Mouse (Mus musculus) testis, adult 2 months (tissue): Measurements from ENCODE around the gene Rnf111.

Experiments
- CTCF ChIP-seq: fragments of 200-500 bp; IDR thresholded peaks from 2 replicates; pipeline ENCODE4 v1.5.1; 2012; ENCODE audit warnings: low read depth, mild to moderate bottlenecking, inconsistent platforms, low read length, moderate library complexity; ENCODE audit not compliant: control insufficient read depth, insufficient read depth, insufficient replicate concordance
- POLR2A ChIP-seq: fragments of 200-500 bp; IDR thresholded peaks from 2 replicates; pipeline ENCODE4 v1.6.1; 2012; ENCODE audit warnings: low read depth, mild to moderate bottlenecking, inconsistent platforms, low read length, moderate library complexity; ENCODE audit not compliant: control insufficient read depth

DNA sequence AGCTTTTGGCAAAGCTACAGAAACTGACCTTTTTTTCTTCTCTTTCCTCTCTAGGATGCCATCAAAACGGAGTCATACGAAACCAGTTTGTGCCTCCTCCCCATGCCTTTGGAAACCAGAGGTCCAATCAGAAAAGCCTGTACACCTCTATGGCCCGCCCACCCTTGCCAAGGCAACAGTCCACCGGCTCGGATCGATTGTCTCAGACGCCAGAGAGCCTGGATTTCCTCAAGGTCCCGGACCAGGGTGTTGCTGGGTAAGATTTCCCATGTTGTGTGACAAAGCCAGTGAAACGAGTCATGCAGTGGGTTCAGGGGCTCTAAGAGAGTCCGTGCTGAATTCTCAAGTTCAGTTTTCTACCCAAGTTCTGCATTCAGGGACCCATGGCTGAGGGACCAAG, 119.8 kb downstream of the Rnf111 start:
- no peak for TF ChIP-seq POLR2A
- TF ChIP-seq CTCF: no peak
